Mouse (Mus musculus) embryo, embryonic 10.5 days (tissue): Measurements from ENCODE around the gene Rap1gap.

Experiments
- DNase-seq: peaks from one replicate; pipeline ENCODE4 v3.0.0-alpha.2; 2015; ENCODE audit warnings: low spot score

The Rap1gap gene

GRCm38 (mm10) chr4:137663491-137663890 lies 1.0 kb upstream of the Rap1gap start:
- DNase-seq, result no peak

- DNase-seq, result no peak
Observed at GRCm38 (mm10) chr4:137664980-137665675, 602 bp downstream of the Rap1gap start.

- DNase-seq, result no peak
Observed at GRCm38 (mm10) chr4:137665791-137666190, 1.3 kb downstream of the Rap1gap start.

- DNase-seq, result no peak
Observed at GRCm38 (mm10) chr4:137666283-137666957, 1.9 kb downstream of the Rap1gap start.

GRCm38 (mm10) chr4:137666958-137667345 lies 2.4 kb downstream of the Rap1gap start:
- DNase-seq, result no peak

GRCm38 (mm10) chr4:137667747-137668146 lies 3.2 kb downstream of the Rap1gap start:
- DNase-seq, result no peak

- DNase-seq, result no peak
Observed at GRCm38 (mm10) chr4:137671711-137672500, 7.4 kb downstream of the Rap1gap start.

- no peak for DNase-seq
Observed at GRCm38 (mm10) chr4:137675566-137675965, 11.0 kb downstream of the Rap1gap start.

- peak; percentile 81 for DNase-seq
Observed at GRCm38 (mm10) chr4:137676057-137676456, 11.5 kb downstream of the Rap1gap start.

GRCm38 (mm10) chr4:137676700-137677484 lies 12.4 kb downstream of the Rap1gap start:
- DNase-seq, result no peak

- no peak for DNase-seq
Observed at GRCm38 (mm10) chr4:137677906-137678305, 13.4 kb downstream of the Rap1gap start.

GRCm38 (mm10) chr4:137678568-137678967 lies 14.0 kb downstream of the Rap1gap start:
- no peak for DNase-seq

- no peak for DNase-seq
Observed at GRCm38 (mm10) chr4:137679979-137680550, 15.5 kb downstream of the Rap1gap start.

GRCm38 (mm10) chr4:137680721-137681120 lies 16.2 kb downstream of the Rap1gap start:
- DNase-seq, result peak; percentile 28

GRCm38 (mm10) chr4:137681408-137682104 lies 17.0 kb downstream of the Rap1gap start:
- DNase-seq, result peak; percentile 42

GRCm38 (mm10) chr4:137682961-137683453 lies 18.5 kb downstream of the Rap1gap start:
- peak; percentile 71 for DNase-seq

GRCm38 (mm10) chr4:137684830-137685343 lies 20.4 kb downstream of the Rap1gap start:
- DNase-seq, result no peak

GRCm38 (mm10) chr4:137686303-137686702 lies 21.8 kb downstream of the Rap1gap start:
- DNase-seq, result no peak

- no peak for DNase-seq
Observed at GRCm38 (mm10) chr4:137687234-137687825, 22.8 kb downstream of the Rap1gap start.
